In genomic region chr15:27783092-27783491, GRCm38 (mm10) we compare ENCODE assay signal across 8 mouse cellular contexts.
DNase-seq lines count a peak whose midpoint lies in the region; ATAC-seq lines count a peak whose summit lies in the region.

No protein-coding gene starts in this region.

- H3K4me3 ChIP-seq in embryonic facial prominence, embryonic 12.5 days = peak overlapping the region; percentile 50; the same call in 1 of the 2 replicates
- no peak overlapping the region for H3K4me3 ChIP-seq in hindbrain, embryonic 12.5 days

- H3K9ac ChIP-seq in embryonic facial prominence, embryonic 12.5 days = peak overlapping the region; percentile 49; the same call in 1 of the 2 replicates
- peak overlapping the region; percentile 5; the same call in 1 of the 2 replicates for H3K9ac ChIP-seq in hindbrain, embryonic 12.5 days

- no peaks in the 10 kb centered on the region for H3K36me3 ChIP-seq in embryonic facial prominence, embryonic 12.5 days
- H3K36me3 ChIP-seq in hindbrain, embryonic 12.5 days = no peaks in the 10 kb centered on the region

- 31% methylated on average over 8 of the region's 8 CpGs for WGBS in embryonic facial prominence, embryonic 12.5 days
- WGBS in hindbrain, embryonic 12.5 days = 40% methylated on average over 8 of the region's 8 CpGs

- no peak for ATAC-seq in embryonic facial prominence, embryonic 12.5 days (ENCODE audit: insufficient number of reproducible peaks, insufficient read depth, low FRiP score, low TSS enrichment)
- no peak for ATAC-seq in hindbrain, embryonic 12.5 days (ENCODE audit: low FRiP score)
- ATAC-seq in megakaryocyte progenitor cell, adult 5-6 weeks (replicated peaks; ENCODE audit: poor library complexity) = peak; percentile 72

- H3K27ac ChIP-seq in embryonic facial prominence, embryonic 12.5 days = peak overlapping the region; percentile 98
- H3K27ac ChIP-seq in hindbrain, embryonic 12.5 days = peak overlapping the region; percentile 92

- peaks cover 97% of the 10 kb centered on the region for H3K4me1 ChIP-seq in embryonic facial prominence, embryonic 12.5 days
- peaks cover 98% of the 10 kb centered on the region for H3K4me1 ChIP-seq in hindbrain, embryonic 12.5 days

- peak; percentile 41 for DNase-seq in kidney, adult 9 months
- no peak for DNase-seq in kidney, adult 18-20 months
- no peak for DNase-seq in c-Kit-positive CD71-positive TER-119-positive erythroid progenitor cells, embryonic 14.5 days (ENCODE audit: low spot score)
- no peak for DNase-seq in embryo, embryonic 10.5 days (ENCODE audit: low spot score)
- no peak for DNase-seq in adrenal gland, adult 8-10 months

- H3K27me3 ChIP-seq in embryonic facial prominence, embryonic 12.5 days = no peaks in the 10 kb centered on the region
- H3K27me3 ChIP-seq in hindbrain, embryonic 12.5 days = no peaks in the 10 kb centered on the region

- peak overlapping the region; percentile 59 for H3K4me2 ChIP-seq in embryonic facial prominence, embryonic 12.5 days (replicated peaks)
- H3K4me2 ChIP-seq in hindbrain, embryonic 12.5 days (replicated peaks) = peak overlapping the region; percentile 41

- H3K9me3 ChIP-seq in embryonic facial prominence, embryonic 12.5 days = no peaks in the 10 kb centered on the region
- H3K9me3 ChIP-seq in hindbrain, embryonic 12.5 days (replicated peaks) = no peaks in the 10 kb centered on the region
